Mouse (Mus musculus) hindbrain, postnatal 0 days (tissue): ENCODE data around the gene Tnfrsf12a. TPM values are rescaled to one million over a fixed set of nuclear protein-coding genes. Genes with fewer than 3 reads are reported as not detected.

Experiments
- ATAC-seq: fragments of 200-750 bp; cut with Nextera tagmentation; 2 replicates; pipeline ENCODE4 v1.8.0; 2017; ENCODE audit warnings: mild to moderate bottlenecking, moderate TSS enrichment, moderate library complexity
- DNase-seq: peaks from one replicate; pipeline ENCODE4 v3.0.0-alpha.2; 2015; ENCODE audit warnings: low spot score
- H3K27ac ChIP-seq: fragments of 300-500 bp; sonication (generic); 2 replicates; pipeline ENCODE4 v1.5.1; 2014; ENCODE audit warnings: mild to moderate bottlenecking
- H3K27me3 ChIP-seq: fragments of 300-500 bp; sonication (generic); 2 replicates; pipeline ENCODE4 v1.6.1; 2014; ENCODE audit warnings: low read length, mixed read lengths; ENCODE audit not compliant: insufficient read depth
- H3K36me3 ChIP-seq: fragments of 300-500 bp; sonication (generic); 2 replicates; pipeline ENCODE4 v1.6.1; 2014; ENCODE audit warnings: low read length, mixed read lengths; ENCODE audit not compliant: insufficient read depth
- H3K4me1 ChIP-seq: fragments of 300-500 bp; sonication (generic); 2 replicates; pipeline ENCODE4 v1.6.1; 2014; ENCODE audit warnings: antibody characterized with exemption, low read length, mixed read lengths; ENCODE audit not compliant: insufficient read depth
- H3K4me2 ChIP-seq: fragments of 300-500 bp; sonication (generic); 2 replicates; pipeline ENCODE4 v1.6.1; 2014; ENCODE audit warnings: low read depth, mild to moderate bottlenecking, low read length, moderate library complexity, mixed read lengths
- H3K4me3 ChIP-seq: fragments of 300-500 bp; sonication (generic); 2 replicates; pipeline ENCODE4 v1.5.1; 2014; ENCODE audit warnings: low read length
- H3K9ac ChIP-seq: fragments of 300-500 bp; sonication (generic); replicated peaks from 2 replicates; pipeline ENCODE4 v1.6.1; 2014; ENCODE audit warnings: mild to moderate bottlenecking, low read length, moderate library complexity, mixed read lengths
- H3K9me3 ChIP-seq: fragments of 300-500 bp; sonication (generic); 2 replicates; pipeline ENCODE4 v1.6.1; 2016; ENCODE audit warnings: low read length, mixed read lengths
- CTCF ChIP-seq: IDR thresholded peaks from 2 replicates; pipeline ENCODE4 v1.5.1; 2016; ENCODE audit warnings: antibody characterized with exemption, control low read depth, low read depth
- WGBS: fragments of 180-500 bp; shearing (Covaris S2); extraction: QIAGEN DNeasy Blood & Tissue Kit; methylation state at CpG from one replicate; pipeline ENCODE4 v1.1.7; 2014; 5-methylcytosine and 5-hydroxymethylcytosine counted together
- polyA plus RNA-seq: library from polyadenylated mRNA; unstranded; fragments of >200 nt; fragmentation: Nextera tagmentation; extraction: Ambion mirVana; gene quantifications from 2 replicates; pipeline ENCODE4 v1.2.1, GENCODE M21; 2015
- total RNA-seq: library from RNA; depleted of rRNA; stranded (reverse); fragments of >200 nt; gene quantifications from 2 replicates; pipeline ENCODE4 v1.2.3, GENCODE M21; 2014

Tnfrsf12a gene
- total and polyA plus RNA-seq, 2 experiments from 2014 or later = 5.5 to 7.7 TPM

- H3K27me3 ChIP-seq = peaks cover 15% of the 10 kb centered on the region
- no peak overlapping the region for H3K4me2 ChIP-seq
- no peak overlapping the region for H3K27ac ChIP-seq
- DNase-seq (no peak), ATAC-seq (no peak)
- WGBS = 78% methylated on average over 14 of the region's 14 CpGs
- no peaks in the 10 kb centered on the region for H3K4me1 ChIP-seq
- no peak overlapping the region for H3K4me3 ChIP-seq
- 0 out of 2 replicates have a peak, but pooled peaks cover 13% of the 10 kb centered on the region for H3K36me3 ChIP-seq
- no peak for TF ChIP-seq CTCF
- H3K9ac ChIP-seq = no peak overlapping the region
- H3K9me3 ChIP-seq = no peaks in the 10 kb centered on the region
Observed at GRCm38 (mm10) chr17:23665511-23665910, 11.8 kb downstream of the Tnfrsf12a start.

- 19% methylated on average over 5 of the region's 5 CpGs for WGBS
- 0 out of 2 replicates have a peak, but pooled peaks have one; percentile 6 for ATAC-seq
- no peak overlapping the region for H3K4me3 ChIP-seq
- H3K27me3 ChIP-seq = peaks cover 24% of the 10 kb centered on the region
- peak; percentile 73 for DNase-seq
- 0 out of 2 replicates have a peak, but pooled peaks cover 3% of the 10 kb centered on the region for H3K4me1 ChIP-seq
- no peak overlapping the region for H3K9ac ChIP-seq
- no peak overlapping the region for H3K27ac ChIP-seq
- H3K4me2 ChIP-seq = no peak overlapping the region
- TF ChIP-seq CTCF = peak; percentile 85
- 0 out of 2 replicates have a peak, but pooled peaks cover 13% of the 10 kb centered on the region for H3K36me3 ChIP-seq
- no peaks in the 10 kb centered on the region for H3K9me3 ChIP-seq
Observed at GRCm38 (mm10) chr17:23664556-23665021, 12.7 kb downstream of the Tnfrsf12a start.

GRCm38 (mm10) chr17:23661526-23661925 is 15.7 kb downstream of the Tnfrsf12a start:
- Histone ChIP-seq H3K4me3 (no peak overlapping the region), H3K4me2 (no peak overlapping the region), H3K9me3 (no peaks in the 10 kb centered on the region), H3K4me1 (0 out of 2 replicates have a peak, but pooled peaks cover 3% of the 10 kb centered on the region), H3K9ac (no peak overlapping the region), H3K27ac (no peak overlapping the region), H3K27me3 (peaks cover 28% of the 10 kb centered on the region), H3K36me3 (no peaks in the 10 kb centered on the region)
- 2% methylated on average over 9 of the region's 9 CpGs for WGBS
- TF ChIP-seq CTCF = peak; percentile 58
- ATAC-seq = no peak
- DNase-seq = no peak

- H3K36me3 ChIP-seq = no peaks in the 10 kb centered on the region
- no peak overlapping the region for H3K4me3 ChIP-seq
- peaks cover 28% of the 10 kb centered on the region for H3K27me3 ChIP-seq
- H3K27ac ChIP-seq = no peak overlapping the region
- H3K9me3 ChIP-seq = no peaks in the 10 kb centered on the region
- ATAC-seq (no peak), DNase-seq (no peak)
- no peak overlapping the region for H3K9ac ChIP-seq
- 5% methylated on average over 14 of the region's 14 CpGs for WGBS
- 0 out of 2 replicates have a peak, but pooled peaks cover 3% of the 10 kb centered on the region for H3K4me1 ChIP-seq
- peak overlapping the region; percentile 22; the same call in 1 of the 2 replicates for H3K4me2 ChIP-seq
- TF ChIP-seq CTCF = no peak
Observed at GRCm38 (mm10) chr17:23660876-23661200, 16.4 kb downstream of the Tnfrsf12a start.

GRCm38 (mm10) chr17:23660117-23660875 is 17.0 kb downstream of the Tnfrsf12a start, which contains the start of gene Bicdl2:
TSS of gene Bicdl2 (plus strand) at chr17:23660506.
- H3K9ac ChIP-seq = no peak within 1 kb of the TSS
- 9% methylated on average over 27 of the region's 27 CpGs for WGBS
- 0 out of 2 replicates have a peak, but pooled peaks cover 3% of the 10 kb centered on the region for H3K4me1 ChIP-seq
- H3K36me3 ChIP-seq = no peaks in the 10 kb centered on the region
- no peaks in the 10 kb centered on the region for H3K9me3 ChIP-seq
- H3K4me2 ChIP-seq = peak within 1 kb of the TSS; percentile 22; the same call in 1 of the 2 replicates
- DNase-seq (no peak), ATAC-seq (0 out of 2 replicates have a peak, but pooled peaks have one; percentile 30)
- 0 out of 2 replicates have a peak within 1 kb of the TSS, but pooled peaks have one; percentile 8 for H3K4me3 ChIP-seq
- peak; percentile 72 for TF ChIP-seq CTCF
- H3K27ac ChIP-seq = no peak within 1 kb of the TSS
- H3K27me3 ChIP-seq = peaks cover 28% of the 10 kb centered on the region

GRCm38 (mm10) chr17:23658450-23658849 is 18.8 kb downstream of the Tnfrsf12a start:
- H3K36me3 ChIP-seq = no peaks in the 10 kb centered on the region
- H3K4me1 ChIP-seq = 0 out of 2 replicates have a peak, but pooled peaks cover 3% of the 10 kb centered on the region
- H3K4me2 ChIP-seq = no peak overlapping the region
- TF ChIP-seq CTCF = no peak
- H3K9me3 ChIP-seq = no peaks in the 10 kb centered on the region
- no peak overlapping the region for H3K27ac ChIP-seq
- ATAC-seq (no peak), DNase-seq (no peak)
- no peak overlapping the region for H3K9ac ChIP-seq
- H3K27me3 ChIP-seq = peaks cover 28% of the 10 kb centered on the region
- no peak overlapping the region for H3K4me3 ChIP-seq
- 84% methylated on average over 3 of the region's 3 CpGs for WGBS
